Mouse (Mus musculus): ENCODE measurements at regions not wholly inside any gene's neighbourhood (a gene's known extent, or its start where the extent isn't known, plus 50 kb on each side); places are given as distances from the start of the nearest gene placed in this dataset.
A peak's percentile ranks its signal among the peaks of the same experiment; 100 is the strongest.

DNA sequence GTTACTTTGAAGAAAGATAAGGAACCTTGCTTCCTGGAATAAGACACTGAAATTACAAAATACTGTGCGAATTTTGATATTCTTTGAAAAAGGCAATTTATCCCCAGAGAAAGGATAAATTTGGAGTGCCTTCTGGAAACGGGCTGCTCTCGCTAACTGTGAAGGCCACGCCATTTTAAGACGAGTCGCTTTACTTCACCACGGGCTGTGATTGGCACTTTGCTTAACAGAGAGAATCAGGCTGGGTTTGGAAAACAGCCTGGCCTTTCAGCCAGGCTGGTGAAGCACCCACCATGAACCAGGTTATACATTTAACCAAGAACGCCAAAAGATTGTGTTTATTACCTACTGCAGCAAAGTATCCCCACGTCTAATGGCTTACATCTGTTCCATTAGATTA lies 132.7 kb downstream of the Gm9817 start:
- 90% methylated on average over 9 of the region's 9 CpGs for WGBS
- DNase-seq (ENCODE audit: low read depth, low spot score), result no peak

GRCm38 (mm10) chr13:45213116-45213834 lies 134.8 kb downstream of the Gm9817 start:
- 21% methylated on average over 5 of the region's 5 CpGs for WGBS
- DNase-seq (ENCODE audit: low read depth, low spot score), result peak; percentile 39

- DNase-seq (ENCODE audit: low read depth, low spot score), result no peak
- 86% methylated on average over 4 of the region's 4 CpGs for WGBS
These were observed 139.8 kb downstream of the Gm9817 start for GRCm38 (mm10) chr13:45218251-45218650.

DNA sequence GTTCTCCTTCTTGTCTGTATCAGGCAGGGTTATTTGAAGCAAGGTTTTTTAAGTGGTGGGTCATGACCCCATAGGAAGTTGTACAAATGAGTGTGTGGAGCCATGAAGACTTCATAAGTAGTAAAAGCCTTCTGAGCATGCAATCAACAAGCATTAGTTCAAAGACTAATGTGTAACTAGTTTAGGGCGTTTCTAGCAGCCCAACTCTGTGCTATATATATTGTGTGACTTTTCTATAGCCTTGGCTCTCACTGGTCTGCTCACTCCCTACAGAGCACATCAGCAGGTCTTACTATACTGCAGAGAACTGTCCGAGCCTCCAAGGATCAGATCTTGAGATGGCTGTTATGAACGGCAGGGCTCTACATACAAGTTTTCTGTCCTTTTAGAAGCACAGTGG lies 141.2 kb downstream of the Gm9817 start:
- no peak for DNase-seq (ENCODE audit: low read depth, low spot score)
- 66% methylated on average over 3 of the region's 3 CpGs for WGBS

- no peak for DNase-seq (ENCODE audit: low read depth, low spot score)
- 81% methylated on average over 2 of the region's 2 CpGs for WGBS
These were observed 152.3 kb downstream of the Gm9817 start for GRCm38 (mm10) chr13:45230804-45231203.

GRCm38 (mm10) chr13:45235236-45235635 lies 154.3 kb upstream of the Mylip start:
- 82% methylated on average over 5 of the region's 5 CpGs for WGBS
- no peak for DNase-seq (ENCODE audit: low read depth, low spot score)

GRCm38 (mm10) chr13:45238258-45238657 lies 151.3 kb upstream of the Mylip start:
- WGBS, result 31% methylated on average over 7 of the region's 7 CpGs
- DNase-seq (ENCODE audit: low read depth, low spot score), result peak; percentile 50

DNA sequence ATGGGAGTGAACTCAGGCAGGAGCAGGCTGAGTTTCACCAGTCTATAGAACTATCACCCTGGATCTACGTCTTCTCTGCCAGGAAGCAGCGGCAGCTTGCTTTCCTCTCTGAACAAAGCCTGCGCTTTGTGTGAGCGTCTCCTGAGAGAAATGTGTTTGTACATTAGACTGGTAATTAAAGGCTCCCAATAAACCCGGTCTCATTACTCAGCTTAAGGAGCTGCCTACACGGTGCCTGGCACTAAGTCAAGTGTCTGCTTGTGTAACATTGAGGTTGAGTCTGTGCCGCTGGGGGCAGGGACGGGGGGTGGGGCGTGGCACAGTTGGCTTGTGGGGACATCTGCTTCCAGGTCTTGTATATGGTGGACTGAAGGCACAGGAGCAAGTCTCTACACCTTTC lies 150.4 kb upstream of the Mylip start:
- peak; percentile 58 for DNase-seq (ENCODE audit: low read depth, low spot score)
- WGBS, result 17% methylated on average over 9 of the region's 9 CpGs

DNA sequence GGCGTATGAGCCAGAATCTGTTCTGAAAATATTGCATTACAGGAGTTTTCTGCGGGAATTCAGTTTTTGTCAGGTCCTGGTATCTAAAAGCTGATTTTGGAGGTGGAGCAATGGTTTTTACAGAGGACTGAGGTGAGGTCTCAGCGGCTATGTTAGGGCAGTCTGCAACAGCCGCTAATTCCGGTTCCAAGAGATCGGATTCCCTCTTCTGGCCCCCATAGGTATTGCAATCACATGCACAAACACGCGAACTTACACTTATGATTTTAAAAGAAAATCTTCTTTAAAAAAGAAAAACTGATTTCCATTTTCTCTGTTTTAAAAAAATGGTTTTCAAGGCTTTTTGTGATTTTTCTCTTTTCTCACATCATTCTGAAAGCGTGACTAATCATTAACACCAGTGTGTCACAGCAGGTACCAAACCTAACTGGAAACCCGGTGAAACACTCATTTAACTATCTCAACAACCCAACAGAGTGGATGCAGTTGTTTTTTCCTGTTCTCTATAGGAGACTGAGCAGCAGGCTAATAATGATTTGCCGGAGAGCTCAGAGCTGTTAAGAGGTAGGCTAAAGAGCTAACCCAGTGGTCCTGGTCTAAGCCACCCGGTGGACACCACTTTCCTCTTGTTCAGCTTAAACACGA lies 149.4 kb upstream of the Mylip start:
- 91% methylated on average over 13 of the region's 13 CpGs for WGBS
- DNase-seq (ENCODE audit: low read depth, low spot score), result no peak

GRCm38 (mm10) chr13:45242261-45242660 lies 147.3 kb upstream of the Mylip start:
- 88% methylated on average over 3 of the region's 3 CpGs for WGBS
- DNase-seq (ENCODE audit: low read depth, low spot score), result no peak

GRCm38 (mm10) chr13:45242750-45243149 lies 146.8 kb upstream of the Mylip start:
- WGBS, result 78% methylated on average over 12 of the region's 12 CpGs
- DNase-seq (ENCODE audit: low read depth, low spot score), result no peak

GRCm38 (mm10) chr13:45245651-45246050 lies 143.9 kb upstream of the Mylip start:
- 58% methylated on average over 5 of the region's 5 CpGs for WGBS
- no peak for DNase-seq (ENCODE audit: low read depth, low spot score)

DNA sequence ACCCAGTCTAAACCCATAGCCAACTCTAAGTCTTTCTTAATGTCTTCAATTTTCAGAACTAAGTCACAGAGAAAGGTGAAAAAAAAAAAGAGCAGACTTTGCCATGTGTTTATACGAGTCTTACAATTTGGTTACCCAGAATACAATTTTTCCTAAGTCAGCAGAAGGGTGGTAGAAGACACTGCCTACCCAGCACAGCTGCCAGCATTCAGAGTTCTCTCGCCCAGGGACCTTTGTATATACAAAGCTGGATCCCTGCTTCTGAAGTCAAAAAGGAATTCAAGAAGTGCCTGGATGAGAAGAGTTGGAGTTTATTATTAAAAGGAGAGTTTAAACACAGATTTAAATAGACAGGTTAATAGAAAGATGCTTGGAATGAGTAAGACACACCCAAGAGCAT lies 143.2 kb upstream of the Mylip start:
- WGBS, result 63% methylated on average over 2 of the region's 2 CpGs
- DNase-seq (ENCODE audit: low read depth, low spot score), result no peak

DNA sequence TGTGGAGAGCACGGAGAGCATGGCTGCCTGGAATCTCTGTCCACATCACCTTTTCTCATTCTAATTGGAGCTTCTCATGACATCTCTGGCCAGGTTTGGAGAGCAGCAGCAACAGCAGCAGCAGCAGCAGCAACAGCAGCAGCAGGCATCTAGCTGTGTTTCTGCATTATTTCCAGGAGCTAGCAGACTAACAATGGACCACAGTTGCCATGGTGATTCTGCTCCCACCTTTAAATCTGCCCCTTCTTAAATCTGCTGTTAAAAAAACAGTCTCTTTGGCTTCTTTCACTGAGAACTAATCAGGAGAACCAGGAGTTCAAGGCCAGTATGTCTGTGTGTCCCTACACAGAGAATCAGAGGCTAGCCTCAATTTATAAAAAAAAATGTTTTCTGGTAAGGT lies 139.5 kb upstream of the Mylip start:
- 92% methylated on average over 1 of the region's 1 CpGs for WGBS
- no peak for DNase-seq (ENCODE audit: low read depth, low spot score)

DNA sequence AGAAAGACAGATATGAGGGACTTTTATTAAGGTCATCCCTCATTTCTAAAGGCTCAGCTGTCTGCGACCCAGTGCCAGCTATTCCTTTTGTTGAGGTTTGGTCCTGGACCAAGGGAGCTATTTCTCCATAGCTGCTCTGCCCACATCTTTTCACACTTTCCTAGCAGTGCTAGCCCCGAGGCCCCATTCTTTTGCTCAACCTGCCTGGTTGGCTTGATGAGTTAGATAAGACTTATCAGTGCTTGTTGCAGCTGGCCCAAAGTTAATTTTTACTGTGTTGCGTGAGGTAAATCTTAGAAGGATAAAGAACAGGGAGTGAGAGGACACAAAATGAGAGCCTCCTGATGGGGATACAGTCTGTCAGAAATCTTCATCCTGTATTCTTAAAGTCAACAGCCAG lies 138.5 kb upstream of the Mylip start:
- WGBS, result 66% methylated on average over 3 of the region's 3 CpGs
- DNase-seq (ENCODE audit: low read depth, low spot score), result no peak

- no peak for DNase-seq (ENCODE audit: low read depth, low spot score)
- 66% methylated on average over 3 of the region's 3 CpGs for WGBS
These were observed 137.4 kb upstream of the Mylip start for GRCm38 (mm10) chr13:45252126-45252525.

- WGBS, result 37% methylated on average over 2 of the region's 2 CpGs
- DNase-seq (ENCODE audit: low read depth, low spot score), result no peak
These were observed 136.3 kb upstream of the Mylip start for GRCm38 (mm10) chr13:45253221-45253620.

- DNase-seq (ENCODE audit: low read depth, low spot score), result no peak
- 69% methylated on average over 6 of the region's 6 CpGs for WGBS
These were observed 134.3 kb upstream of the Mylip start for GRCm38 (mm10) chr13:45255277-45255676.

DNA sequence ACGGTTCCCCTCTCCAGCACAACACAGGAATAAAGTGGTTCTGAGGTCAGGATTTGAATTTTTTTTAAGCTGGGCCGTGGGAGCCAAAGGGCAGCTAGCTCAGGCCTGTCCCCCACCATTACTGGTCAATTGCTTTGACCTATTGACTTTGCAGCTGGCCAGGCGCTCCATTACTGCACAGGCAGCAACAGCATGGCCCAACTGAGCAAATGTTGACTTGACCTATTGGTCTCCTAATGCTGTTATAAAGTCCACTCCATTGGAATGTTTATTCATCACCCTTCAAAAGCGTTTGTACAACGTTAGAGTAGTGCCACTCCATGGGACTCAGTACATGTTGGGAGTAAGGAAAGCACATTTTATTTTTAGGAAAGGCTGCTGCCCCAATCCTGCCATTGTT lies 127.5 kb upstream of the Mylip start:
- DNase-seq (ENCODE audit: low read depth, low spot score), result no peak
- WGBS, result 49% methylated on average over 5 of the region's 5 CpGs

DNA sequence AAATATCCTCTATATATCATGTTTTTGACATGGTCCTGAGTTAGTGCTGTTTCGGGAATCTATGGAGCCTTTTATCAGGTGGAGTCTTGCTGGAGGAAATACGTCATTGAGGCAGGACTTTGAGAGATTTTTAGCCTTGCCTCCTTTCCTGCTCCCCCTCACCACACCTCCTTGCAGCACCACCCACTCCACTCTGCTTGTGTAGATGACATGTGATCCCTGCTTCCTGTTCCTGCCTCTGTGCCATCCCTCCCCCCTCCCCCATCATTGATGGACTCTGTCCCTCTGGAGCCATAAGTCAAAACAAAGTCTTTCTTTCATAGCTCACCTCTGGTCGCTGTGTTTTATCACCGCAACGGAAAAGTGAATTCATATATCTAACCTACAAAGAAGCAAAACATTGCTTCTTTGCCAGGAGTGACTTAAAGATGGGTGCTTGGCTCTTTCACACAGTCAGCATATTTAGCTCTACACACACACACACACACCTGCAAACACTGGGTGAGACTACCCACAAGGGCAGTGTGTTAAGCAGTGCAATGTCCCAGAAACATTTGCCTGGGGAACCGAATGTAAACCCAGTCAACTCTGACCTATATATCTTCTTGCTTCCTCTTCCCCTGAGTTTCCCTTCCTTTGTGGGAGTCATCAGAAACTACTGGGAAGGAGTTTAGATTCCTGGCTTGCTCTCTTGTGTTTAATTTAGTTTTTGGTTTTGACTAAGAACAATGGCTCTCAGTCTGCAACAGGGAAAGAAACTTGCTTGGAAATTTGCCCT lies 123.1 kb upstream of the Mylip start:
- 49% methylated on average over 6 of the region's 6 CpGs for WGBS
- DNase-seq (ENCODE audit: low read depth, low spot score), result no peak

- no peak for DNase-seq (ENCODE audit: low read depth, low spot score)
- WGBS, result 90% methylated on average over 5 of the region's 5 CpGs
These were observed 122.1 kb upstream of the Mylip start for GRCm38 (mm10) chr13:45267446-45267845.

Data from large intestine, adult 2 months (tissue).